Mouse (Mus musculus) spleen, adult 2 months (tissue): ENCODE data around the gene Lyz1.

ENCODE experiments used
- CTCF ChIP-seq: fragments of 200-500 bp; IDR thresholded peaks from 2 replicates; pipeline ENCODE4 v1.5.1; 2011; ENCODE audit warnings: mild to moderate bottlenecking, inconsistent platforms; ENCODE audit not compliant: insufficient read depth, insufficient read length, insufficient replicate concordance; ENCODE audit errors: extremely low read depth
- POLR2A ChIP-seq: fragments of 200-500 bp; IDR thresholded peaks from 2 replicates; pipeline ENCODE4 v1.6.1; 2011; ENCODE audit warnings: low read depth, low read length, inconsistent platforms

- TF ChIP-seq CTCF (no peak), POLR2A (no peak)
Measured at GRCm38 (mm10) chr10:117290046-117290870, 2.4 kb downstream of the Lyz1 start.
